Mouse (Mus musculus): ENCODE data around the gene Olfr1412. TPM values are rescaled to one million over a fixed set of nuclear protein-coding genes. Genes with fewer than 3 reads are reported as not detected.

Gene Olfr1412
- polyA plus RNA-seq, 2 experiments from 2014 or later: not detected

- ATAC-seq: no peak
Observed at GRCm38 (mm10) chr1:92638181-92638580, 52.6 kb downstream of the Olfr1412 start.

DNA sequence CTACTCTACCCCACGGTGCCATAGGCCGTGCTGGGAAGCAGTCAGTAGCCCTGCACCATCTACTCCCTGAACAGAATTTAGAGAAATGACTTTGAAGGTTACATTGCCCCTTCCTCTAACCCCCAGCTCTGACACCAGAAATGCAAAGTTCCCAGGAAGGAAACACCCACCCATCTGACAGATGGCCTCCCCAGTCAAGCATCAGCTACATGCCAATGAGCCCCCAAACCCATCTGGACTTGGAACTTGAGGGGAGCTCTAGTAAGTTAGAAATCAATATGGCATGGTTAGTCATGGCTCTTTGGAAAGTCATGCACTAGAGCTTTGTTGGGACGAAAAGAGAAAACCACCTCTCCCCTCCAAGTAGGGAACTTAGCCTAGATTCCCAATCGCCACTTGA is 53.2 kb downstream of the Olfr1412 start:
- no peak for ATAC-seq

DNA sequence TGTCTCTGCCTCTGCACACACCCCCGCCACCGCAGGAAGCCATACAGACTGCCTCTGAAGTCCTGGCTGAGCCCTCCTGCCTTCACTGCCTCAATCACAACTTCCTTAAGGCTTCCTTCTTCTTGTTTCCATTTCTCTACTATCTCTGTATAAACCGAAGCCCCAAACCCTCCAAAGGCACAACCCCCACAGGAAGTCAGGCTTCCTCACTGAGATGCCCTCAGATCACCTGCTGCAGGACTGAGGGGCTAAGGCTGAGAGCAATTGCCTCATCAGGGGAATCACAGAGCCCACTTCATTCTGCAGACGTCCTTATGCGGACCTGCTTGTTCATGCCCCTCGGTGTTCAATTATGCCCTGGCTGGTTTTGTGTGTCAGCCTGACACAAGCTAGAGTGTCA is 54.8 kb downstream of the Olfr1412 start:
- peak; percentile 24 for ATAC-seq

Other genes starting within 250 kb of the Olfr1412 start
- gene Ndufa10, start 111.9 kb upstream of the Olfr1412 start, polyA plus RNA-seq (2017; shearing (Covaris generic)): 100 to 1,000 TPM; 175 to 212 TPM
- under 1 TPM in 1 of 2 experiments, not detected in 1; 0.11 TPM for gene Olfr1416, start 100.7 kb upstream of the Olfr1412 start, polyA plus RNA-seq (2017; shearing (Covaris generic))
- gene Olfr1415, start 89.7 kb upstream of the Olfr1412 start, polyA plus RNA-seq (2017; shearing (Covaris generic)): not detected
- gene Olfr1414, start 67.1 kb upstream of the Olfr1412 start, polyA plus RNA-seq (2017; shearing (Covaris generic)): not detected
- not detected for gene Olfr1413, start 14.5 kb upstream of the Olfr1412 start, polyA plus RNA-seq (2017; shearing (Covaris generic))
- gene Olfr1411, start 8.6 kb downstream of the Olfr1412 start, polyA plus RNA-seq (2017; shearing (Covaris generic)): not detected
- not detected for gene Olfr1410, start 20.0 kb downstream of the Olfr1412 start, polyA plus RNA-seq (2017; shearing (Covaris generic))
- gene Olfr12, start 32.0 kb downstream of the Olfr1412 start, polyA plus RNA-seq (2017; shearing (Covaris generic)): not detected
- gene Cops9, start 56.2 kb downstream of the Olfr1412 start, polyA plus RNA-seq (2017; shearing (Covaris generic)): 100 to 1,000 TPM; 241 to 311 TPM
- 1 to 10 TPM; 2.3 to 3.9 TPM for gene Otos, start 63.1 kb downstream of the Olfr1412 start, polyA plus RNA-seq (2017; shearing (Covaris generic))
- 1 to 10 TPM; 1.6 to 2.2 TPM for gene Gpc1, start 245.9 kb downstream of the Olfr1412 start, polyA plus RNA-seq (2017; shearing (Covaris generic))

All from activated CD4-positive, CD25-positive, alpha-beta regulatory T cell, adult 4 months (primary cell).